Mouse (Mus musculus) left cerebral cortex, adult 11 months (tissue): ENCODE measurements around the gene Pafah2.

ENCODE experiments used
- DNase-seq: peaks from one replicate; pipeline ENCODE4 v3.0.0; 2022; ENCODE audit warnings: low spot score

The Pafah2 gene

DNA sequence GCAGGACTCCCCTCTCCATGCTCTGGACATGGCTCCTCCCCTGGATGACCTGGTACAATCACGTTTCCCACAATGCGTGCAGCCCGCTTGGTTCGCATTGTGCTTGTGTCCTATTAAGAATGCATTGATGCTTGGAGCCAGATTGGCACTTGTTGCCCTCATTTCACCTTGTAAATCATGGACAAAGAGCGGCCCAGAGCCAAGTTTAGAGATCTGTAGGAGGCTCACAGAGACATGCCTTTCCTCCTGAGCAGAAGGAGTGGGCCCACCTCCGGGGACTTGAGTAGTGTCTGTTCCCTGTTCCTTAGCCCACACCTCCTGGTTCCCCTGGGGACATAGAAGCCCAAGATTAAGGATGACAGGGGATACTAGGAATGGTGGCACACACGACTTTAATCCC lies 27.8 kb downstream of the Pafah2 start:
- DNase-seq: no peak

DNA sequence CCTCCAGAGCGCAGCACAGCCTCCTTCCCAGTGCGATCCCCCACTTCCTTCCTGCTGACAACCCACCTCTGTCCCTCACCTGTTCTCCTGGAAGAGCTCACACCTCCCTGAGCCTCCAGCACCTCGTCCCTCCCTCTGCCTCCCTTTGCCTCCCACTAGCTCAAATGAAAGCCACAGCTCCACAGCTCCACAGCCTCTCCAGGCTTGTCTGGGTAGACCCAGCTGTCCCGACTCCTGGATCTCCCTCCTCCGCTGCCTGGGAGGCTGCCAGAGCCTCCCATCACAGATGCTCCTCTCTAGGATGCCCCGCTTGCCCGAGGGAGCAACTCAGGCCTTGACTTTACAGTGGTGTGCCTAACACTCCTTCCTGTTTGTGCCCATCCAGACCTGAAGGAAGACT lies 29.0 kb downstream of the Pafah2 start:
- no peak for DNase-seq

DNA sequence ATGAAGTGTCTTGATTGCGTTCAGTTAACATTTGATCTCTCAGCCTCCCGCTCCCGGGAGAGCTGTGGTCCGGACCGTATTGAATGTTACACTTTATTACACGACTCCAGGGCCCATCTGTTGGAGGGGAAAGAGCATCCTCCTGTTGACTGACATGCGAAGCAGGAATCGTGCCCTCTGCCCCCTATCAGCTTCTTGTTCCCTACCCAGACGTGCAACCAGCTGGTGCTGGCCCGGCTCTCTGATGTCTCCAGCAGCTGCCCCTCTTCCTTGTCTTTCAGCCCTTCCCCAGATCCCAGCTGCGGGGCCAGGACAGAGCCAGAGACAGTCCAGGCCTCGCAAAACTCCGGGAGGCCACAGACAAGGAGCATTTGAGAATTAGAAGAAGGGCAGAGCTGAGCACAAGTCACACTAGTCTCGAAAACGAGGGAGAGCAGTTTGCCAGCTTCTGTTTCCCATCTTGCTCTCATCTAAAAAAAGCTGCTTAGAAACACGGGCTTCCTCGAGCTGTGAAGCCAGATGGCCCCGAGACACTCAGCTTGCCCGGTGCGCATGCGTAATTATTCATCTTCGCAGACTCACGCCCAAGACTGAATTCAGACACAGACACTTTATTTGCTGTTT lies 34.4 kb downstream of the Pafah2 start:
- peak; percentile 87 for DNase-seq

DNA sequence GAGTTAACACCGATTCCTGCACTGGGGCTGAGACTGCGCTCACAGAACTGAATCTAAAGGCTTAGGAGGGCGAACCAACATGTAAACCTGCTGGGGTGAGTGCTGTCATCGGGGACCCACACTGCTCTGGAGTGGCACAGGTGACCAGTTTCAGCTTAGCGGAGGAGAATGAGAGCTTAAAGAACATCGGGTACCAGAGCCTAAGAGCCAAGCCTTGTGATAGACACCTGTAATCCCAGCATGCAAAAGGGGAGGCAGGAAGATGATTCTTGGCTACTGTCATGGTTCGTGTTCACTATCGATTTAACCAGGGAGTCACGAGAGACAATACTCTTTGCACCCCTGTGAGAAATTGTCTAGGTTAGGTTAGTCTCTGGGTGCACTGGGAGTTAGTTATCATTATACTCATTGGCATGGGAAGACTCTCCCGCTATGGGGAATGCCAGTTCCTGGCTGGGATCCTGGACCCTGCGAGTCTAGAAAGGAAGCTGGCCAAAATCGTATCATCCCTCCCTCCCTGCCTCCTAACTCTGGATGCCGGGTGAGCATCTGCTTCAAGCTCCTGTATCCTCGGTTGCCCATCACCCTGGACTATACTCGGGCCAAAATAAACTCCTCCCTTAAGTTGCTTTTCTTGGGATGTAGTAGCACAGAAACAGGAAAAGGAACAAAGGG lies 36.7 kb downstream of the Pafah2 start:
- no peak for DNase-seq

DNA sequence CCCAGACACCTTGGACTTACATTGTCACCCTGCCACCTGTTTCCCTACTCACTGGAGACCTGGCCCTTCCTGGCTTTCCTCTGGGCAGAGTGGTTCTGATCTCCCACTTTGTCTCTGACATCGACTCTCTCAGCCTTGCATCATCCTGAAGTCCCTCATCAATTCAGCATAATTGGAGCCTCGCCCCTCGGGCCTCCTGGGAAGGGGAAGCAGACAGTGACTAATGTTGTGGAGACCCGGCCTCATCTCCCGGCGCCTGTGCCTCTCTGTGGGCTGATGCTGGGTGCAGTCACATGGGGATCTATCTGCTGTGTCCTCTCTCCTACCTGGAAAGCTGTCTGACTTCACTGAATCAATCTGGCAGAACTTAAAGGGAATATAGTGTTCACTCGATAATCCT lies 40.1 kb downstream of the Pafah2 start:
- no peak for DNase-seq

DNA sequence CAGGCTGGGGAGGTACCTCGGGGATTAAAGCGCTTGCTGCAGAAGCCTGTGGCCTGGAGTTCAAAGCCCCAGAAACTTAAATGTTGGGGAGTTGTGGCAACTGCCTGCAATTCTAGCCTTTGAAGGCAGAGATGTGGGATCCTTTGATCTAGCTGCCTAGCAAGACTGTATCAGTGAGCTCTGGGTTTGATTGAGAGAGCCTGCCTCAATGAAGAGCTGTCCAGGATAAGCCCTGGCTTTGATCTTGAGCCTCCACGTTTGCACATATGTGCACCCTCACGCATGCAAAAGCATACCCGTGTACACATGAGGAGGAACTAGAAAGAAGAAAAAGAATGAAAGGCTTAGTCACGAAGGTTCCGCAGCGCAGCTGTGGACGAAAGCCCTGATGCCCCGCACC lies 40.5 kb downstream of the Pafah2 start:
- no peak for DNase-seq

DNA sequence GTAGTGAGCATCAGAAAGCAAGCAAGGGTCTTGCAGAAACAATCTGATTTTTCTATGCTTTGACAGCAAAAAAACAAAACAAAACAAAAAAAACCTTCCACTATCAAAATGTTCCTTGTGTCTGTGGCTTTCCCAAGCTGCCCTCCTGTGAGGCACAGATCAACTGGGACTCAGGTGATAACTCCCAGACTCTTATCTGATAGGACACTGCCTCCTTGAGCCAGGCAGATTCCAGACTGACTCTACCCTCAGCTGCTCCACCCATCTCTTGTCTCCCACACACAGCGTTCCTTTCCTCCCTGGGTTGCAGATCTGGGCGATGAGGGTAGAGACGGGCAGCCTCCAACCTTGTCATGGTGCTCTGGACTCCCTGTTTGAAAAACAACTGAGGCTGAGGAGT lies 43.0 kb downstream of the Pafah2 start:
- DNase-seq: no peak

DNA sequence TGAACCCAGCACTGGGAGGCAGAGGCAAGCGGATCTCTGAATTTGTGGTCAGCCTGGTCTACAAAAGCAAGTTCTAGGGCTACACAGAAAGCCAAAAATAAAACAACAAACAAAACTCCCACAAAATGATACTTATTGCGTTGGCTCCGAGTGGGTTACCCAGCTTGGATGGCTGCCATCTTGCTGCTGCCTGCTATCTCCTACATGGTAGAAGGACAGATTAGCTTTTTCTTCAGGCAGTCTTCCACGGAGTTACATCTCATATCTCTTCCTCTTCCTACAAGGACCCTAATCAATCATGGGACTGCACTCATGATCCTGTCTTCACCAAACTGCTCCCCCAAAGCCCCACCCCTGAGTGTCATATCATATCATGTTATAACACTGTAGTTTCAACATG lies 43.8 kb downstream of the Pafah2 start:
- DNase-seq: no peak

DNA sequence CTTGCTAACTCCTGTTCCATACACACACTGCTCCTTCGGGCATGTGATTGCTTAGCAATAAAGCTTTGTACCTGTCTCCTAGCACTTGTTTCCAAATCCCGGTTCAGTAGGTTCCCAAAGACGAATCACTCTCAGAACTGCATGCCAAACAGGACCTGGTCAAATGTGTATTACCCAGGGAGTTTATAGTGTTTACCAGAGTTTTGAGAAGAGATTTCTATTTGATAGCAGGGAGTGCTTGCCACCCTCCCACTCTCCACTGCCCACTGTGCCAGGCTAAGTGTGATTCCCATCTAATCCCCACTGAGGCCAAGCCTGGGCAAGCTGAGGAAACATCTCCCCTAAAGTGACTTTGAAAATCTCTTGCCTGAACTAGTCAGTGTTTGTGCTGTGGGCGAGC lies 46.1 kb downstream of the Pafah2 start:
- no peak for DNase-seq

DNA sequence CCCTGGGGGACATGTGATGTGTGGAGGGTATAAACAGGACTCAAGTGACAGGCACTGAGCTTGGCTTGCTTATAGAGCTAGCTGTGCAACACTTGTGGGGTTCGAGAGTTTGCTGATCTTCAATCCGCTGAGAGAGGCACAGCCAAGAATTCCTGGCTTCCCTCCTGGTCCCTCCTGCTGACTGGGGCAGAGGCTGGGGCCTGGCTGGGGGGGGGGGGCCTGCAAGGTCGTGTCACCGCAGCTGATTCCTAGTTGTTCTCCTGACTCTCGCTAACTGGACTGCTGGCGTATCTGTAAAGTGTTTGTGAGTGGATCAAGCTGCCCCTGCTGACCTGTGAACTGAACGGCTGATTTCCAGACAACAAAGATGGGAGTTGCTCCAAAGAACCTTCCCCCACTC lies 47.5 kb downstream of the Pafah2 start:
- DNase-seq: no peak

DNA sequence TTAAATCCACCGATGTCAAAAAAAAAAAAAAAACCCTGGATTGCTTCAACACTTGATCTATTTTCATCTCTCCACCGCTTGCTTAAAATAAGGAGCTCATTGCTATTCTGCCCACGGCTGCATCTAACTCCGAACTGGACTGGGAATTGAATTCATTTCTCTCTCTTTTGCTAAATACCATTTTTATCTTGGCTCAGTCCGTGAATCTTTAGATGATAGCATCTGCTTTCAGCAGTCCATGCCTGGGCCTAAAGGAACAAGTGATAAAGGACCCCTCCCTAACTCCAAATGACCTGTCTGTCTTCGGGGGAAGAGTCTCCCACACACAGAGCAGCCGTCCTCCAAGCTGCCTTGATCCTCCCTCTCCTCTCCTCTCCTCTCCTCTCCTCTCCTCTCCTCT lies 48.8 kb downstream of the Pafah2 start:
- DNase-seq: no peak

DNA sequence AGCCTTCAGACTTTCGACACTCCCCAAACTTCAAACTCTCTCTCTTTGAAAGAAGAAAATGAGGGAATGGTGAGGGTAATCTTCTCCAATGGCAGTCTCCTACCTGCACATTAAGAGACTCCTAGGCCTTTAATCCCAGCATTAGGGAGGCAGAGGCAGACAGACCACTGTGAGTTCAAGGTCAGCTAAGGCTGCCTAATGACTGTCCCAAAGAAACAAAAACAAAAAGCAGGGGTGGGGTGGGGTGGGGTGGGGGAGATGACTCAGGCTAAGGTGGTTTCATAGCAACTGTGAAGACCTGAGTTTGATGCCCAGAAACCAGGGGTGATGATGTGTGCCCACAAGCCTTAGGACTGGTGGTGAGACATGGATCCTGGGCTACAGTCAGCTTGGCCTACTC lies 49.4 kb downstream of the Pafah2 start:
- DNase-seq: no peak

DNA sequence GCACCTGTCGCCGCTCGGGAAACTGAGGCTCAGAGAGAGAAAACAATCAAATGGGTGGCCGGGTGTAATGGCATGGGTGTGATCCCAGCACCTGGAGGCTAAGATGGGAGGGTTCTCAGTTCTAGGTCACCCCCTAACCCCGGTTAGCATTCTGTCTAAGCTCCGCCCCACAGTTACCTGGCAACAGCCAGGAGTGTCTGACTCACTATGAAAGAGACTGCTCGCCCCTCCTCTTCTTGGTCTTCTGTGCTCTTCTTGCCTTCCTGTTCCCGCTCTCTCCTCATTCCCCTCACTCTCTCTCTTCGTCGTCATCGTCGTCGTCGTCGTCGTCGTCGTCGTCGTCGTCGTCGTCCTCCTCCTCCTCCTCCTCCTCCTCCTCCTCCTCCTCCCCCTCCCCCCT lies 51.8 kb downstream of the Pafah2 start:
- no peak for DNase-seq

DNA sequence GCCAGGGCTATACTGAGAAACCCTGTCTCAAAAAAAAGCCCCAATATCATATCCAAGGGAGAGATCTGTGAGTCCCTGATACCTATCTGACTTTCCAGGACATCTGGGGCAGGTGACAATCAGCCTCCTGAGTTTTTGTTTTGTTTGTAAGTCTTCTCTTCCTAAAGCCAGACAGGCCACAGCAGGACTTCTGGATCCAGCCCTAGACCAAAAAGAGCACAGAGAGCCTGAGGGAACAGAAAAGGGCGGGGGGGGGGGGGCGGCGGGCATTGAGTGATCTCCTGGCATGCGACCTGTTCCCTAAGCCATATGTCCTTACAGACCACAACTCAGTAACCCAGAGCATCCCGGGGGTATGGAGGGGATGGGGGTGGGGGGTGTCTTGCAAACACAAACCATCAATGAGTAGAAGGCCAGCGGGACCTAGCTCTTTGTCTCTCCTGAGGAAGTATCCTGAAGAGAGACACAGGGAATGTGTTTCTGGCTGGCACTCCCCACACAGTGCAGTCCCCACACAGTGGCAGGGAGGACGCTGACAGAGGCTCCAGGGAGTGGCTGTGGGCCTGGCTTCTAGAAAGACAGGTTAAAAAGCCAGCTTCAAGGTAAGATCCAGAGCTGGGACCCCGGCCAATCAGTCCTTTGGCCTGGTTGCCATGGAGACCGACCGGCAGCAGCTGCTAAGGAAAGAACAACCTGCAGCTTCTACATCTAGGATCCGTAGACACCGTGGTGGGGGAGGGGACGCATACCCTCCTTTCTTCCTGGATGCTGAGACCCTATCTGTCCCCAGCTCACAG lies 53.7 kb downstream of the Pafah2 start:
- DNase-seq: no peak

DNA sequence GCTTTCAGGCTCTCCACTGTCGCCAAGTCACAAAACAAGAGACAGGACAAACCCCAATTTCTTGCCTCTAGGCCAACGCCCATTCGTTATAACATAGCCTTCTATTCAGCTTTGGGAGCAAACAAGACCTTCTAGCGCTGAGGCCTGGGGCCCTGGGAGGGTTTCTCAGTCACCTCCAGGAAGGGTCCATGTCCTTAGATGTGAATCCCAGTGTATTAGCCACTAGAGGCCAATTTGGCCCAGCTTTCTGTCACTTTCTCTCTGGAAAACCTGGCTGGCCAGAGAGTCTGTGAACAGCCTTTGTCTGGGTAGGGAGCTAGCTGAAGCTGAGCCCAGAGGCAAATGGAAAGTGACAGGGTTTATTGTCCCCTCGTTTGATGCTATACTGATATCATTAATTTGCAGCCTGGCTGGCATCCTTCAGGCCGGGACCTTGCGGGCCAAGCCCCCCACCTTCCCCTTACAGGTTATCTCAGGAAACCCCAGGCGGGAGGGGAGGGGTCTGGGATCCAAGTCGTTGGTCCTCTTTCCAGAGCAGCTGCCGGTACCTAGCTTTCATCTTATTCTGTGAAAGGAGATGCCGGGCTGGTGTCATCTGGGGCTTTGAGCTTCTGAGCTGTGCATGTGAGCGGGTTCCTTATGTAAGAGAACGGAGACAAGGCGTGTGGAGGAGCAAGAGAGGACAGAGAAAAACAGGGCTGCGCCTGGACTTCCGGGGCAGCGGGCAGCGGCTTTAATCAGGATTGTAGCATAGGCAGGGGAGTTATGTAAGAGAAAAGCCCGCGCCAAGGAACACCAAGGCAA lies 54.5 kb downstream of the Pafah2 start:
- no peak for DNase-seq

DNA sequence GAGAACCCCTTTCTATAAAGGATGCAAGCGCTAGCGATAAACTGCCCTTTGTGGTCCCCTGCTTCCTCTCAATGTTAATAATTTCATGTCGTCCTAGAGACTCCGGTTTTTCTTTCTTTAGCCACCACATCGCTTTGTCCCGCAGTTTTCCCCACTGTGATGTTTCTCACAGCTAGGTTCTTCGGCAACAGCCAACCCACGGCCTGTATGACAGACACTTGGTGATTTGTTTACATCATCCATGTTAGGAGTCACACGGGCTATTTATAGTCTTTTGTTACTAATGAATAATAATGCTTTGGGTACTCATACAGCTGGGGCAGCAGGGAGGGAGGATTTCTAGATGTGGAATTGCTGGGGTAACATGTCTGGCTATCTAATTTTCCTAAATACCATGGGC lies 55.4 kb downstream of the Pafah2 start:
- DNase-seq: no peak

DNA sequence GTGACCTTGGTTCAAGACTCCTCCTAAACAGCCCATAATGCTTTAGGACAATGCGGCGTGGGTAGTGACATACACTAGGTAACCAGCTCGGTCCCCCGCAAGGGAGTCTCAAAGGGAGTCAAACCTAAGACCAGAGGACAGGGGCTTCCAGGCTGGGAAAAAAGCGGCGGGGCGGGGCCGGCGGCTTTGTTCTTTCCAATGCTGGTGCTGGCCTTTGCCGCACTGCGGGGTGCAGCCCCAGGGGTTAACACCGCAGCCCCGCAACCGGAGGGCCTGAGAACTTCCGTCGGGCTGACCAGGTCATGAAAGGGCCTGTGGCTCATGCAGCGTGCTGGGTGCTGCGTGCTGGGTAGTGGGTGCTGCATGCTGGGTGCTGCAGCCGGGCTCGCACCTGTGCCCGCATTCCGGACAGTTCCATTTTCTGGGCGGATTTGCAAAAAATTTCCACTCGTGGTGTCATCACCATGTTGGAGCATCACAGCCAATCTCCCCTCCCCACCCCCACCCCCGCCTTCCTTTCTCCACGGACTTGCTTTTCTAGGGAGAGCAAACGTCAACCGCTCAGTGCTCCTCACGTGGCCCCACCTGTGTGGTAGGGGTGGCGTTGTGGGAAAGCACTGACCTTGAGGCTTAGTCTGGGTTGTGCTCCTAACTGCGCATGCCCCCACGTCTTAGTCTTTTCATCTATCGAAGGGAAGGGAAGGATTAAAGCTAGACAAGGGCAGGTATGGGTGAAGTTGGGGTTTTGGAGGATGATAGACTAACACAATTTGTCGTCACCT lies 57.7 kb downstream of the Pafah2 start:
- DNase-seq: no peak

DNA sequence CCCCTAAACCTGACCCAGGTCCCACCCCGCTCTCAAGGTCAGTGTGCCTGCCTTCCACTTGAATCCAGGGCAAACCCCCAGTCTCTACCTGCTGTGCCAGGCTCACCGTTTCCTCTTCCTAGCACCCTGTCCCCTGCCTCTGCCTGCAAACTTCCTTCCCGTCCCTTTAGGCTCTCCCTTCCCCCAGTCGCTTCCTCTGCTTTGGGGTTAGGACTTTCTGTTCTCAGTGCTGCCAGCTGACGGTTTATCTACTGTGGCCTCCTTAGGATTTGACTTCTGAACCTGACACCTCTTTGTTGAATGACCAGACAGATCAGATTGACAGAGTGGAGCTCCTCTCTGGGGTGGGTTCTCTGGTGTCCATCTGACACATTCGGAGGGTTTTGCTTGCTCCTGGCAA lies 59.2 kb downstream of the Pafah2 start:
- no peak for DNase-seq

DNA sequence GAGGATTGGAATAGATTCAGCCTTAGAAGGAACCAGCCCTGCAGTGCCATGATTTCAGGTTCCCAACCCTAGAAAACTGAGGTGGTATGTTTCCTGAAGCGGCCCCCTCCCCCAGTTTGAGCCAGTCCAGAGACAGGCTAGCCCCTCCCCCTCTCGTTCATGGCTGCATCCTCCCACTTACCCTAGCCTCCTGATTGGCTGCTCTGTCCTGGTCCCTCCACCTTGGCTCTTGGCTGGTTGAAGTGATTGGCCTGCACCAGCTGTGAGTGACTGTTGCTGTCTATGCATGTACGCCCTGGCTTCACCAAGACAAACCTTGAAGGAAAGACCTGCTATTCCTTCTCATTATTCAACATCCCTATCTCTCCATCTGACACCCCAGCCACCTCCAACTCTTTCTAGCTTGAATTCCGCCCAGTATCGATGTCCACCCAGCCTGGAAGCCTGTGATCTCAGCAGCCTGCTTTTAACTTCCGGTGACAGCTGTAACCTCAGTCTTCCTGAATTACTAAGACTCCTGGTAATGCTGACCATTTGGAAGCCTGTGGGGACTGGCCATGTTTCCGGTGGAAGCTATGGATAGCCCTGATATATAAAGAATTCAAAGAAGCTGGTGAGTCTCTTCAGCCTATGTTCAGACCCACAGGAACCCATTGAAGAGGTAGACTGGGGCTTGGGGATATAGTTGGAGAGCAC lies 61.2 kb downstream of the Pafah2 start:
- no peak for DNase-seq

DNA sequence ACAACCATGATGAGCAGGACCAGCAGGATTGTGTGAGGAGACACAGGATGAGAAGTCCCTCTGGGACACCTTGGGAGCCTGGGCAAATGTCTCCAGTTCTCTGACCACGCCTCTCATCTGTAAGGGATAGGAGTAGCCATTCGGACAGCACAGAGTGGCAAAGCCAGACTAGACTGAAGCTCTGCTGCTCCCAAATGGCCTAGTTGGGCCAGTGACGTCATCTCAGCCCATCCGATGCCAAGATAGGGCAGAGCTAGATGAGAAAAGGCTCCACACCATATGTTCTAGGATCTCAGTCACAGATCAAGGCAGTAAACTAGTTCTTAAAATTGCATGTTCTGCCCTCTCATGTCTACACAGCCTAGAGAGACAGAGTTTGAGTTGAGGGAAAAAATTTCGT lies 62.7 kb downstream of the Pafah2 start:
- no peak for DNase-seq

DNA sequence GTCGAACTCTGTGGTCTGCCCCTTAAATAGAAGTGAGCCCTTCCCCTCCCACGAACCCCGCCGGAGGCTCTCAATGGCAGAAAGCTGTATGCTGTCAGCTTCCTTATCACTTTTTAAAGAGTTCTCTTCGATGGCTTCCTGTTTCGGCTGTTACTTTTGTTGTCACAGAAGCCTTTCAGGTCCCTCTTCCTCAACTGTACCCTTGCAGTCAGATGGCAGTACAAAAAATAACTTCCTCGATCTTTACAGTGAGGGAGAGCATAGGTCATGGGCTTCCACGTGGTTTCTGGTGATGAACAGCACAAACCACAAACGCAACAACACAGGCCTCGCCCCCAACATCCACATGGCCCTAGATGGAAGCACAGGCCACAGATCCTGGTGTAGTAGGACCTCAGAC lies 64.2 kb downstream of the Pafah2 start:
- DNase-seq: no peak
